Mouse (Mus musculus): Measurements from ENCODE around the gene Sfxn1.
A peak's percentile ranks its signal among the peaks of the same experiment; 100 is the strongest.

Sfxn1 gene

DNA sequence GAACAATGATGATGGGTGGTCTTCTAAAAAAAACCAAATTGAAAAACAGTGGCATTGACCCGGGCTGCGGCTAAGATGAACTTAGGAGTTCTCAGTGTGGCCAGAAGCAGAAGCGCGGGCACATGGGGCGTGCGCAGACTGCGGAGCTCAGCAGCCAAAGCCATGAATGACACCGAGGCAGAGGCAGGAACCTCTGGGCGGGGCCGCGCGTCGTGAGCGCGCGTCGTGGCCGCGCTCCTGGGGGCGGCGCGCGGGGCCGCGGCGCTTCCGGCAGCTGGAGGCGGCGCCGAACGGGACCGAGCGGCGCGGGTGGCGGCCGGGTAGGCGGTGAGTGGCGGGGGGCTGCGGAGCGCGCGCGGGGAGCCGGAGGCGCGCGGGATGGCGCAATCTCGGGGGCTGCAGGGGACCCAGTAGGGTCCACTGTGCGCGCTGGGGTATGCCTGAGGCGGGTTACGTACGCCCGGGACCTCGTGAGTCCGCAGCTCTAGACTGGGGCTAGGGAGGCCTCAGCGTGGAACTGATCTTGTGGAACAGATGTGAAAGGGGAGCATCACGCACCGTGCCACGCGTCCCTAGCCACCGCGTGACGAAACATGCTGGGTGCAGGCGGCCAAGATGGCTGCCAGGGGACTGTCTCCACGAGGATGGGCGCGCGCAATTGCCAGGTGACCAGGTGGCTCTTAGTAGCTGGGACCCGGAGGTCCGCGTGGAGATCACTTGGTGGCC is at the start of gene Sfxn1:
Gene Sfxn1 (plus strand): TSS at position 264 of the 726 bp plus-strand sequence.
- peak; percentile 60 for DNase-seq

GRCm38 (mm10) chr13:54023311-54023710 is 48.4 kb upstream of the Sfxn1 start:
- peak; percentile 3 for DNase-seq

GRCm38 (mm10) chr13:54027079-54027478 is 44.6 kb upstream of the Sfxn1 start:
- no peak for DNase-seq

- no peak for DNase-seq
Observed at GRCm38 (mm10) chr13:54033653-54034052, 38.0 kb upstream of the Sfxn1 start.

DNA sequence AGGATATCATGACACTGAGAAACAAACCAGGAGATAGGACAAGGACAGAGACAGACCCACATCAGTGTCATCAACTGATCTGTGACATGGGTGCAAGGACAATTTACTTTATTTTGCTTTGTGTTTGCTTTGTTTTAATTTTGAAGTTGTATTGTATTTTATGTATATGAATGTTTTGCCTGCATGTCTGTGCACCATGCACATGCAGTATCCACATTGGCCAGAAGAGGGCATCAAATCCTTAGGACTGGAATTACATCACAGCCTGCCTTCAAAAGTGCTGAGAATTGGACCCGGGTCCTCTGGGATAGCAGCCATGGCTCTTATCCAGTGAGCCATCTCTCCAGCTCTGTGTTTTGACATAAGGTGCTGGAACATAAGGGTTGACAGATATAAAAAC is 36.1 kb upstream of the Sfxn1 start:
- DNase-seq, result no peak

DNA sequence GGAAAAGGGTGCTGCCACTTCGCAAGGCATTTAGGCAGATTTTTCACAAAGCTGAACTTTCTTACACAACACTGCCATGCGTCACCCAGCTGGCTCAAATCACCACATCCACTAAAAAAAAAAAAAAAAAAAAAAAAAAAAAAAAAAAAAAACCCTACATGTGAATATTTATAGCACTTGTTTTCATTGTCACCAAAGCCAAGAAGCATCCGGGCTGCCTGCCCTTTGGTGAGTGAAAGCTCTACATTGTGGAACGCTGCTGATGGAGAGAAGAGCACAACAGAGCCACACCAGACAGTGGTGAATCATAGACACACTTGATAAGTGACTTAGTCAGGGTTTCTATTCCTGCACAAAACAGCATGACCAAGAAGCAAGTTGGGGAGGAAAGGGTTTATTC is 33.7 kb upstream of the Sfxn1 start:
- no peak for DNase-seq

- no peak for DNase-seq
Observed at GRCm38 (mm10) chr13:54040256-54040655, 31.4 kb upstream of the Sfxn1 start.

DNA sequence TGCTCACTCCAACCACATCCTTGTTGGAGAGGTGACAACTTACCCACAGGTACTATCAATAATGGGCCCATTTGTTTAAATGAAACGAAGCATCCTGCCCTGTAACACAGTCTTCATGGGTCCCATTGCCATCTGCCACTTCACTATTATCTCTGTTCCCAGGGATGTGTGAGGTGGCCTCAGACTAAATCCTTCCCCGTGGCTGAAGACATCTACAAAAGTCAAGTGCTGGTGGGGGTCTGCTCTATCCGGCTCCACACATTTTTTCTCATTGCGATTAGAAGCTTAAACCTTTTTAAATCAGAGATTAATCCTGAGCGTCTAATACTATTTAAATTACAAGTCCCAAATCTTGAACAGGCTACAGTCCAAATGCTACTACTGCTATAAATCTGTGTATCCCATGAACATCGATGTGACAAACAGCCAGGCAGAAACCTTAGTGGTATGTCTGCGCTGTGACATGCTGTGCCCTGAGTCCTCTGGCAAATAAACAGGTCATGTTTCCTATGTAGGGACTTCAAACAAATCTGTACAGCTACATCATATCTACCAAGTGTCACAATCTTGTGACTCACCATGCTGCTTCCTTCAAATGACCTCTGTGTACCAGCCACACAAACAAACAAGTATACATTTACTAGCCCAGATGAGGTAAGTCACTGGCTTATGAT is 22.9 kb upstream of the Sfxn1 start:
- no peak for DNase-seq

DNA sequence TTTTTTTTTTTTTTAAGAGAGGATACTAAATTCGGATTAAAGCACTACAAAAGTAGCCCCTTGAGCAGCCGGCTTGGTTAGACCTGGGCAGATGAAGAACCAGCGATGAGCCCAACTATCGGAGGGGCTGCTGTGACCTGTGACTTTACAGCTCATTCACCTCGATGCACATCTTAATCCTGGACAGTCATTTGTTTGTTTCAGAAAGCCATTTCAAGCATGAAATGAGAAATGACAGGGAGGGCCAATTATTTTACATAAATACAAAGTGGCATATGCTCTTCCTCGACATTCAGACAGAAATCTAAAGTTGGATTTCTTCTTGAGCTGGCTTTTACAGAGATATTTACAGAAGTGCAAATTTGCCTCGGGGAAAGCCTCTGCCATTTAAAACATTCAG is 20.0 kb upstream of the Sfxn1 start:
- DNase-seq, result no peak

DNA sequence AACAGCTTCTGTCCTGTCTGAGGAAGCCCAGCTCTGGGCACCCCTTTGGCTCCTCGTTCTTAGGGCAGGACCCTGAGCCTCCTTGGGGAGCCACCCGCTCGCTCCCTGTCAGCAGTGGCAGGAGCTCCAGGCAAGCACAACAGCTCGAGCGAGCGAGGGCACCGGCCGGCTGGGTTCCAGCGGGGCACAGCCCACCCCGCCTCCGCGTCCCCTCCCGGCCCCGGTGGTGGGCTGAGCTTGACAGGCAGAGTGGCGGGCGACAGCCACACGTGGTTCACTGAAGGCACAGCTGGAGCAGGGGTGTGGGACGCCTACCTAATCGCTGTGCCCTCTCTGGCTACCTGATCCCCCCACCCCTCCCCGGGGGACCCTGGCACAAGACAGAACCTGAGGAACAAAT is 16.7 kb upstream of the Sfxn1 start:
- no peak for DNase-seq

GRCm38 (mm10) chr13:54055448-54055861 is 16.2 kb upstream of the Sfxn1 start, which contains the start of gene Drd1:
TSS of gene Drd1 (minus strand) at chr13:54055705.
- peak; percentile 48 for DNase-seq

GRCm38 (mm10) chr13:54062068-54062467 is 9.6 kb upstream of the Sfxn1 start:
- DNase-seq, result no peak

- DNase-seq, result peak; percentile 31
Observed at GRCm38 (mm10) chr13:54063292-54063691, 8.4 kb upstream of the Sfxn1 start.

GRCm38 (mm10) chr13:54066081-54066746 is 5.5 kb upstream of the Sfxn1 start:
- DNase-seq, result no peak

- DNase-seq, result no peak
Observed at GRCm38 (mm10) chr13:54067617-54068166, 4.0 kb upstream of the Sfxn1 start.

DNA sequence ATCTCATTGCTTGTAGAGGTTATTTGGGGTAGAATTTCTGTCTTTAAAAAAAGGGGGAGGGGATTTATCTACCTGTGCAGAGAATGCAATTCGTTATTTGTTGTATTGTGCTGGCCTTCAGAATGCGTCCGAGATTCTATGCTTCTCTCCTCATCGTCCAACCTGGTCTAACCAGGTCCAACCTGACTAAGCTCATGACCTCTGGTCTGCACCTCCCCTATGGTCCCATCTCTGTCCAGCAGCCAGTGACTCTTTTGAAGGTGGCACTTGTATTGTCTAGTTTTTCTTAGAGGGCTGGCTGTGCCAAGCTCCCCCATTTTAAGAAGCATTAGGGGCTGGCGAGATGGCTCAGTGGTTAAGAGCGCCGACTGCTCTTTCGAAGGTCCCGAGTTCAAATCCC is 658 bp upstream of the Sfxn1 start:
- DNase-seq, result no peak

GRCm38 (mm10) chr13:54072526-54073057 is 923 bp downstream of the Sfxn1 start:
- DNase-seq, result no peak

DNA sequence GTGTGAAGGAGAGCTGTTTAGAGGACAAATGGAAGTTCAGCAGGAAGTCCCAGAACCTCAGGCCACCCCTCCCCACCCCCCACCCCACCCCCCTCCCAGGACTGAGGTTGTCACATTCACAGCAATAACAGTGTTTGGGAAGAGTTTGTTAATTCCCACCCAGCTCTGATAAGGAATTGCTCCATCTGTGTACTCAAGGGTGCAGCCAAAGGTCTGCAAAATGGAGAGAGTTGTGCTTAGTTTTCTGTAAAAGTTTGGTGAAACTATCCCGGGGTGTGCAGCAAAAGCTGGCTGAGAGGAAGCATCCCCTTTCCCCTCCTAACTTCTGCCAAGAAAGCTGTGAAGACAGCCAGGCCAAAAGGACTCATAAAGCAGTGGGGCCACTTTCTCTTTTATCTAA is 1.4 kb downstream of the Sfxn1 start:
- DNase-seq, result peak; percentile 11

GRCm38 (mm10) chr13:54073491-54073890 is 1.8 kb downstream of the Sfxn1 start:
- DNase-seq, result peak; percentile 15

GRCm38 (mm10) chr13:54075416-54075815 is 3.7 kb downstream of the Sfxn1 start:
- no peak for DNase-seq

GRCm38 (mm10) chr13:54076051-54076450 is 4.4 kb downstream of the Sfxn1 start:
- no peak for DNase-seq

DNA sequence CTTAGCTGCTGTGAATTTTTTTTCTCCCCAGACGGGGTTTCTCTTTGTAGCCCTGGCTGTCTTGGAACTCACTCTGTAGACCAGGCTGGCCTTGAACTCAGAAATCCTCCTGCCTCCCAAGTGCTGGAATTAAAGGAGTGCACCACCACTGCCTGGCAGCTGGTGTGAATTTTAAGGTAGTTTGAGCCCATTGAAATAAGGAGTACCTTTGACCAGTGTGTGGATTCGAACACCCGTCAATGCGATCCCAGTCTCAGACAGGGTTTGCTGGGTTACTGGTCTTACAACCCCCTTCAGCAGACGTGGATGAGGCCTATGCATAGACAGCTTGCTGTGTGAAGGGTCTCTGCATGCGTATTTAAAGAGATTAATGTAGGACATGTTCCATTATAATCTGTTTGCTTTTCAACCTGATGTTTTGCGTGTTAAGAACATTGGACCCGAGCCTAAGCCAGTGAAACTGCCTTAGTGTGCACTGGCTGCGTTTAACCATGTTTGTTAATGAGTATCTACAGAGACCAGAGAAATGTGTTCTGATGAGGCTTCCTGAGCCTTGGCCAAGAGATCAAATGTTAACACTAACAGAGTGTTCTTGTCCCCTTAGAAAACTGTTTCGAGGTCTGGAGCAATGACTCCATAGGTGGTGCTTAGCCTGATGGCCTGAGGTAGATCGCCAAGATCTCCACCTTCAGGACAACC is 5.2 kb downstream of the Sfxn1 start:
- DNase-seq, result no peak
